Mouse (Mus musculus) MEL (cell line): ENCODE results near the gene Xirp2. TPM values are rescaled to one million over a fixed set of nuclear protein-coding genes. Genes with fewer than 3 reads are reported as not detected.

Experiments
- DNase-seq: peaks from one replicate; pipeline ENCODE4 v3.0.0; 2011; ENCODE audit warnings: low read depth, low spot score
- H3K27ac ChIP-seq: 2 replicates; pipeline ENCODE4 v1.5.1; 2012; ENCODE audit warnings: low read depth, mild to moderate bottlenecking, control low read depth, low read length, moderate library complexity; ENCODE audit not compliant: control insufficient read depth
- H3K27me3 ChIP-seq, 2 experiments: fragments of 150-350 bp in 1 of 2; sonication (generic) in 1 of 2; 2 replicates each; pipeline ENCODE4 v1.6.1; 2012; ENCODE audit warnings: low read length in 2 of 2, mild to moderate bottlenecking in 2 of 2, improper control_type of control experiment in 1 of 2, moderate library complexity in 1 of 2; ENCODE audit not compliant: insufficient read depth in 2 of 2, control insufficient read depth in 1 of 2
- H3K36me3 ChIP-seq, 2 experiments: 2 replicates each; pipeline ENCODE4 v1.6.1; 2012 to 2014; ENCODE audit warnings: low read length in 2 of 2, improper control_type of control experiment in 1 of 2, inconsistent platforms in 1 of 2, mild to moderate bottlenecking in 1 of 2; ENCODE audit not compliant: insufficient read depth in 2 of 2, control insufficient read depth in 1 of 2
- H3K4me1 ChIP-seq, 2 experiments: fragments of 150-350 bp in 1 of 2; sonication (generic) in 1 of 2; 2 replicates each; pipeline ENCODE4 v1.6.1; 2012; ENCODE audit warnings: low read length in 2 of 2, improper control_type of control experiment in 1 of 2, mild to moderate bottlenecking in 1 of 2; ENCODE audit not compliant: insufficient read depth in 2 of 2, control insufficient read depth in 1 of 2
- H3K4me3 ChIP-seq, 2 experiments: fragments of 150-350 bp in 1 of 2; sonication (generic) in 1 of 2; 2 replicates each; pipeline ENCODE4 v1.5.1; 2012; ENCODE audit warnings: low read depth in 2 of 2, low read length in 2 of 2, mild to moderate bottlenecking in 2 of 2, moderate library complexity in 2 of 2, control low read depth in 1 of 2, improper control_type of control experiment in 1 of 2; ENCODE audit not compliant: control insufficient read depth in 1 of 2, insufficient read depth in 1 of 2
- H3K79me2 ChIP-seq: 2 replicates; pipeline ENCODE4 v1.6.1; 2012; ENCODE audit warnings: mild to moderate bottlenecking, low read length, moderate library complexity; ENCODE audit not compliant: control insufficient read depth, poor library complexity, insufficient read depth
- H3K9ac ChIP-seq: 2 replicates; pipeline ENCODE4 v1.6.1; 2012; ENCODE audit warnings: low read depth, mild to moderate bottlenecking, control low read depth, low read length, moderate library complexity; ENCODE audit not compliant: control insufficient read depth, poor library complexity, severe bottlenecking
- H3K9me3 ChIP-seq: fragments of 150-350 bp; sonication (generic); replicated peaks from 2 replicates; pipeline ENCODE4 v1.6.1; 2012; ENCODE audit warnings: mild to moderate bottlenecking, low read length, improper control_type of control experiment, moderate library complexity; ENCODE audit not compliant: insufficient read depth
- CHD1 ChIP-seq: IDR thresholded peaks from 2 replicates; pipeline ENCODE4 v1.6.1; 2012; ENCODE audit warnings: low read depth, mild to moderate bottlenecking, inconsistent platforms, low read length, improper control_type of control experiment
- CHD2 ChIP-seq: IDR thresholded peaks from 2 replicates; pipeline ENCODE4 v1.6.1; 2011; ENCODE audit warnings: low read length, improper control_type of control experiment
- ELF1 ChIP-seq: IDR thresholded peaks from 2 replicates; pipeline ENCODE4 v1.6.1; 2014; ENCODE audit warnings: low read depth, mild to moderate bottlenecking, inconsistent platforms, low read length, improper control_type of control experiment, moderate library complexity
- EP300 ChIP-seq, 2 experiments: IDR thresholded peaks; 2 replicates each; pipeline ENCODE4 v1.6.1; 2011; ENCODE audit warnings: improper control_type of control experiment in 2 of 2, low read length in 2 of 2, low read depth in 1 of 2, mild to moderate bottlenecking in 1 of 2
- GABPA ChIP-seq: IDR thresholded peaks from 2 replicates; pipeline ENCODE4 v1.6.1; 2012; ENCODE audit warnings: low read depth, mild to moderate bottlenecking, inconsistent platforms, low read length, improper control_type of control experiment, moderate library complexity
- HCFC1 ChIP-seq: IDR thresholded peaks from 2 replicates; pipeline ENCODE4 v1.6.1; 2012; ENCODE audit warnings: low read depth, mild to moderate bottlenecking, inconsistent platforms, low read length, improper control_type of control experiment, moderate library complexity
- JUND ChIP-seq: IDR thresholded peaks from 2 replicates; pipeline ENCODE4 v1.6.1; 2011; ENCODE audit warnings: low read depth, mild to moderate bottlenecking, improper control_type of control experiment, low read length
- KAT2A ChIP-seq: conservative IDR thresholded peaks from 2 replicates; pipeline ENCODE4 v1.6.1; 2012; ENCODE audit warnings: low read depth, low read length, improper control_type of control experiment, inconsistent platforms
- MAX ChIP-seq: IDR thresholded peaks from 2 replicates; pipeline ENCODE4 v1.6.1; 2011; ENCODE audit warnings: low read length, improper control_type of control experiment
- MAZ ChIP-seq: IDR thresholded peaks from 2 replicates; pipeline ENCODE4 v1.6.1; 2012; ENCODE audit warnings: low read depth, mild to moderate bottlenecking, inconsistent platforms, low read length, improper control_type of control experiment
- MXI1 ChIP-seq: IDR thresholded peaks from 2 replicates; pipeline ENCODE4 v1.6.1; 2011; ENCODE audit warnings: mild to moderate bottlenecking, low read depth, low read length, improper control_type of control experiment
- MYB ChIP-seq: IDR thresholded peaks from 2 replicates; pipeline ENCODE4 v1.6.1; 2011; ENCODE audit warnings: mild to moderate bottlenecking, low read depth, low read length, improper control_type of control experiment
- MYC ChIP-seq: IDR thresholded peaks from 2 replicates; pipeline ENCODE4 v1.6.1; 2011; ENCODE audit warnings: low read depth, mild to moderate bottlenecking, low read length, improper control_type of control experiment, moderate library complexity
- POLR2A ChIP-seq, 2 experiments: IDR thresholded peaks; 2 replicates each; pipeline ENCODE4 v1.6.1; 2011 to 2012; ENCODE audit warnings: low read length in 2 of 2, mild to moderate bottlenecking in 2 of 2, control low read depth in 1 of 2, improper control_type of control experiment in 1 of 2, low read depth in 1 of 2, moderate library complexity in 1 of 2; ENCODE audit not compliant: control insufficient read depth in 1 of 2, insufficient read depth in 1 of 2, poor library complexity in 1 of 2
- POLR2AphosphoS2 ChIP-seq: IDR thresholded peaks from 2 replicates; pipeline ENCODE4 v1.6.1; 2011; ENCODE audit warnings: low read length, improper control_type of control experiment
- POLR2AphosphoS5 ChIP-seq: IDR thresholded peaks from 2 replicates; pipeline ENCODE4 v1.6.1; 2012; ENCODE audit warnings: low read depth, borderline replicate concordance, mild to moderate bottlenecking, inconsistent platforms, low read length, moderate library complexity, mixed read lengths
- RAD21 ChIP-seq: IDR thresholded peaks from 2 replicates; pipeline ENCODE4 v1.6.1; 2011; ENCODE audit warnings: mild to moderate bottlenecking, low read depth, low read length, improper control_type of control experiment
- RCOR1 ChIP-seq: IDR thresholded peaks from 2 replicates; pipeline ENCODE4 v1.6.1; 2012; ENCODE audit warnings: low read depth, mild to moderate bottlenecking, inconsistent platforms, low read length, improper control_type of control experiment
- SIN3A ChIP-seq: IDR thresholded peaks from 2 replicates; pipeline ENCODE4 v1.6.1; 2012; ENCODE audit warnings: low read length, improper control_type of control experiment, inconsistent platforms
- ZC3H11A ChIP-seq: IDR thresholded peaks from 2 replicates; pipeline ENCODE4 v1.6.1; 2012; ENCODE audit warnings: low read depth, mild to moderate bottlenecking, inconsistent platforms, low read length, improper control_type of control experiment
- ZNF384 ChIP-seq: IDR thresholded peaks from 2 replicates; pipeline ENCODE4 v1.6.1; 2012; ENCODE audit warnings: low read depth, mild to moderate bottlenecking, inconsistent platforms, low read length, improper control_type of control experiment
- polyA plus RNA-seq, 2 experiments: library from polyadenylated mRNA; stranded (reverse) in 1 of 2; unstranded in 1 of 2; fragments of >175 nt in 1 of 2; fragments of >200 nt in 1 of 2; gene quantifications; 2 replicates each; pipeline versions ENCODE4 v1.2.1 to v1.2.4; 2012; ENCODE audit warnings: low replicate concordance in 2 of 2, low read depth in 1 of 2; ENCODE audit not compliant: insufficient read length in 2 of 2, insufficient read depth in 1 of 2, missing spikeins in 1 of 2
- total RNA-seq: library from RNA; depleted of rRNA; stranded (reverse); fragments of 300-350 nt; gene quantifications from 2 replicates; pipeline ENCODE4 v1.2.3, GENCODE M21; 2012

Gene Xirp2
- total and polyA plus RNA-seq, 3 experiments = not detected

DNA sequence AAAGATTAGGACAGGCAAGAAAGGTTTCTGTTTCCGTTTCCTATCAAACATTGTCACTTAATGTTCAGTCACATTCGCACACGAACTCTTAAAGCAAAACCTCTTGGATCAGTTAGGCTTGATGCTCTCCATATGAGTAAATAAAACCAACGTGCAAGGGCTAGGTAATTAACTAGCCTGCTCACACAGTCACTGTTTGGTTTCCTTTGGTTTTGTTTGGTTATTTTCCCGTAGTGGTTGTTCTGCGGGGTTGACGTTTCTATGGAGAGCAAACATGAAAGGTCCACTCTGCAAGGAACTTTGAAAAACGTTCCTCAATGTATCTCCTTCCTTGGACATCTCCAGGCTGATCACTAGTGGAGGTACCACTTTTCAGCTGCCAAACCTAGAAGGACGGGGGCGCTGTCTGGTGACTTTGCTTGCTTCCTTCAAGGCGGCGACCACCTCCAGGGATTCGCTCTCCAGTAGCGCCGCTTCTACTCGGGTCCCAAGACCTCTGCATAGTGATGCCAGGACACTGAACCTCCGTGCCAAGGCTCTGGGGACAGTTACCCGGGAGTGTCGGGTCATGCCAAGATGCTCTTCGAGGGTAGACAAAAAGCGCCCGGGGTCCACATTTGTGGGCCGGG, 119.2 kb downstream of the Xirp2 start:
- Histone ChIP-seq H3K27ac (no peak overlapping the region), H3K79me2 (no peaks in the 10 kb centered on the region), H3K9ac (no peak overlapping the region), H3K9me3 (no peaks in the 10 kb centered on the region), H3K4me3 (no peak overlapping the region), H3K27me3 (no peaks in the 10 kb centered on the region), H3K4me1 (no peaks in the 10 kb centered on the region), H3K36me3 (no peaks in the 10 kb centered on the region)
- DNase-seq = no peak
- TF ChIP-seq RAD21 = no peak
- TF ChIP-seq ZNF384 = no peak
- TF ChIP-seq GABPA = no peak
- no peak for TF ChIP-seq POLR2A (IDR thresholded peaks at IDR 0.05; ENCODE audit: control insufficient read depth in 1 of 2, insufficient read depth in 1 of 2, low read depth in 1 of 2, low read length in 2 of 2, poor library complexity in 1 of 2)
- no peak for TF ChIP-seq MYB
- TF ChIP-seq POLR2AphosphoS2 = no peak
- TF ChIP-seq MAZ = no peak
- no peak for TF ChIP-seq EP300 (IDR thresholded peaks at IDR 0.05; ENCODE audit: low read depth in 1 of 2, low read length in 2 of 2)
- TF ChIP-seq KAT2A = no peak
- TF ChIP-seq POLR2AphosphoS5 = no peak
- no peak for TF ChIP-seq MXI1
- no peak for TF ChIP-seq CHD1
- no peak for TF ChIP-seq SIN3A
- no peak for TF ChIP-seq HCFC1
- TF ChIP-seq CHD2 = no peak

DNA sequence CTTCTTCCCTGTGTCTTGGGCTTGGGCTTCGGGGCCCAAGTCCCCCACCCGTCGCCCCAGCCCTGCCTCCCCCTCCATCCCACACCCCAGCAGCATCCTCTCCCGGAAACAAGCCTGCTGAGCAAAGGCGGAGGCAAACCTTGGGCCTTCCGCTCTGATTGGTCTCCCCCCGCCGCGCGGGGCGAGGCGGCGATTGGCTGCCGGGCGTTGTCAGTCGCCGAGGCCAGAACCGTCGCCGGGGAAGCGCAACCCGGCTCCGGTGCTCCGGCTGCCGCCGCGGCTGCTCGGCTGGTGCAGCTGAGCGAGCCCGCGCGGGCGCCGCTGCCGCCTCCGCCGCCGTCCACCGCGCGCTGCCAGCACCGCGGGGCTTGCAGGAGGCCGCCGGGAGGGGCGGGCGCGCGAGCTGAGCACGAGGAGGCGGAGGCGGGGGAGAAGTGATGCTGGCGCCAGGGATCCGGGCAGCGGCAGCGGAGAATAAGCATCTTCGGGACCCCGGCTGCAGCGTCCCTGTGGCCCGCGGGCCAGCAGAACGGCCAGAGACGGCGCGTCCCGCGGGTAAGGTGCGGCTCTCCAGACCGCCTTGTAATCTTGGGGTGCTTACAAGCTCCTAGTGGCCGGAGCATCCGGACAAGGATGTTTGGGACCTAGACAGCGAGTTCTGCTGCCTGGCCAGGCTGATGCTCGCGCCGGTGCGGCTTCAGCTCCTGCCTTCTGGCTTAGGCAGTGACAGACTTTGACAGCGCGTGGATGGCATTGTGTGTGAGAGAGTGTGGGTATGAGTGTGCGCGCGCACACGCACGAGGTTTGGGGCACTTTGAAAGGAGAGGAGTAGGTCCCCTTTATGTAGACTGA, 119.9 kb downstream of the Xirp2 start, which contains the start of gene B3galt1:
Gene B3galt1 (plus strand): TSS at position 392 of the 852 bp plus-strand sequence.
- Histone ChIP-seq H3K27ac (no peak within 1 kb of the TSS), H3K79me2 (no peaks in the 10 kb centered on the region), H3K4me1 (no peaks in the 10 kb centered on the region), H3K36me3 (no peaks in the 10 kb centered on the region), H3K27me3 (no peaks in the 10 kb centered on the region), H3K9me3 (no peaks in the 10 kb centered on the region), H3K9ac (no peak within 1 kb of the TSS), H3K4me3 (no peak within 1 kb of the TSS)
- DNase-seq = no peak
- TF ChIP-seq JUND = no peak
- no peak for TF ChIP-seq EP300 (IDR thresholded peaks at IDR 0.05; ENCODE audit: low read depth in 1 of 2, low read length in 2 of 2)
- no peak for TF ChIP-seq POLR2AphosphoS2
- no peak for TF ChIP-seq POLR2A (IDR thresholded peaks at IDR 0.05; ENCODE audit: control insufficient read depth in 1 of 2, insufficient read depth in 1 of 2, low read depth in 1 of 2, low read length in 2 of 2, poor library complexity in 1 of 2)
- no peak for TF ChIP-seq CHD2
- TF ChIP-seq ELF1 = no peak
- TF ChIP-seq RCOR1 = no peak
- no peak for TF ChIP-seq MYB
- TF ChIP-seq POLR2AphosphoS5 = no peak
- no peak for TF ChIP-seq MAX
- TF ChIP-seq MYC = no peak
- no peak for TF ChIP-seq ZC3H11A
- no peak for TF ChIP-seq GABPA
